In genomic region chr10:87058251-87058925, GRCm38 (mm10) we compare ENCODE assay signal across 8 mouse cellular contexts. TPM values are rescaled to one million over a fixed set of nuclear protein-coding genes. Genes with fewer than 3 reads are reported as not detected.
DNase-seq lines count a peak whose midpoint lies in the region; ATAC-seq lines count a peak whose summit lies in the region.

No protein-coding gene starts in this region.

- H3K27ac ChIP-seq in hindbrain, embryonic 15.5 days (replicated peaks) = peak overlapping the region; percentile 80
- H3K27ac ChIP-seq in limb, embryonic 12.5 days = no peak overlapping the region
- peak overlapping the region; percentile 84 for H3K27ac ChIP-seq in neural tube, embryonic 11.5 days (ENCODE audit: low read depth, low read length)

- no peak for ATAC-seq in erythroblast, adult 5-6 weeks (replicated peaks; ENCODE audit: low FRiP score, poor library complexity, severe bottlenecking)
- peak; percentile 96 for ATAC-seq in hindbrain, embryonic 15.5 days (ENCODE audit: low FRiP score, low read depth)
- ATAC-seq in limb, embryonic 12.5 days (ENCODE audit: insufficient number of reproducible peaks, insufficient read depth, low FRiP score, low TSS enrichment, low read depth) = peak; percentile 91
- peak; percentile 95 for ATAC-seq in neural tube, embryonic 11.5 days (ENCODE audit: insufficient read depth, low FRiP score, low TSS enrichment)

- no peaks in the 10 kb centered on the region for H3K4me1 ChIP-seq in erythroblast, embryonic 14.5 days (ENCODE audit: control insufficient read depth)
- peaks cover 16% of the 10 kb centered on the region for H3K4me1 ChIP-seq in hindbrain, embryonic 15.5 days (replicated peaks)
- peaks cover 4% of the 10 kb centered on the region for H3K4me1 ChIP-seq in limb, embryonic 12.5 days (replicated peaks)
- H3K4me1 ChIP-seq in neural tube, embryonic 11.5 days (ENCODE audit: control insufficient read depth, insufficient read depth, low read length) = peaks cover 2% of the 10 kb centered on the region; the same call in 1 of the 2 replicates

- DNase-seq in ZHBTc4 (ENCODE audit: low read depth, low spot score) = peak; percentile 87
- peak; percentile 82 for DNase-seq in embryo, embryonic 9.5 days (ENCODE audit: extremely low spot score)
- peak; percentile 91 for DNase-seq in neural tube, embryonic 11.5 days (ENCODE audit: low spot score)
- DNase-seq in thymus, postnatal 25 days = peak; percentile 64

- peak overlapping the region; percentile 46 for H3K9ac ChIP-seq in hindbrain, embryonic 15.5 days
- peak overlapping the region; percentile 51 for H3K9ac ChIP-seq in limb, embryonic 12.5 days (replicated peaks)
- H3K9ac ChIP-seq in neural tube, embryonic 11.5 days (ENCODE audit: low read length) = peak overlapping the region; percentile 19

- WGBS in hindbrain, embryonic 15.5 days = 1% methylated on average over 31 of the region's 34 CpGs
- WGBS in limb, embryonic 12.5 days = under 1% methylated on average over 34 of the region's 34 CpGs
- 0% methylated on average over 28 of the region's 34 CpGs for WGBS in neural tube, embryonic 11.5 days

- no peaks in the 10 kb centered on the region for H3K36me3 ChIP-seq in erythroblast, embryonic 14.5 days (ENCODE audit: control insufficient read depth)
- H3K36me3 ChIP-seq in hindbrain, embryonic 15.5 days = no peaks in the 10 kb centered on the region
- no peaks in the 10 kb centered on the region for H3K36me3 ChIP-seq in limb, embryonic 12.5 days
- no peaks in the 10 kb centered on the region for H3K36me3 ChIP-seq in neural tube, embryonic 11.5 days (ENCODE audit: control insufficient read depth, insufficient read depth, low read length)

- H3K4me3 ChIP-seq in erythroblast, embryonic 14.5 days (replicated peaks) = peak overlapping the region; percentile 28
- H3K4me3 ChIP-seq in hindbrain, embryonic 15.5 days = peak overlapping the region; percentile 52
- H3K4me3 ChIP-seq in limb, embryonic 12.5 days (replicated peaks) = peak overlapping the region; percentile 57
- H3K4me3 ChIP-seq in neural tube, embryonic 11.5 days (ENCODE audit: low read depth, low read length) = peak overlapping the region; percentile 35

- no peaks in the 10 kb centered on the region for H3K27me3 ChIP-seq in erythroblast, embryonic 14.5 days (ENCODE audit: control insufficient read depth)
- 0 out of 2 replicates have a peak, but pooled peaks cover 4% of the 10 kb centered on the region for H3K27me3 ChIP-seq in hindbrain, embryonic 15.5 days
- 0 out of 2 replicates have a peak, but pooled peaks cover 6% of the 10 kb centered on the region for H3K27me3 ChIP-seq in limb, embryonic 12.5 days
- H3K27me3 ChIP-seq in neural tube, embryonic 11.5 days (ENCODE audit: control insufficient read depth, insufficient read depth, low read length) = no peaks in the 10 kb centered on the region

- H3K4me2 ChIP-seq in hindbrain, embryonic 15.5 days = peak overlapping the region; percentile 82
- H3K4me2 ChIP-seq in limb, embryonic 12.5 days = peak overlapping the region; percentile 91
- H3K4me2 ChIP-seq in neural tube, embryonic 11.5 days (ENCODE audit: low read depth) = peak overlapping the region; percentile 63

- H3K9me3 ChIP-seq in erythroblast, embryonic 14.5 days (ENCODE audit: control insufficient read depth, low read length) = no peaks in the 10 kb centered on the region
- H3K9me3 ChIP-seq in hindbrain, embryonic 15.5 days = no peaks in the 10 kb centered on the region
- no peaks in the 10 kb centered on the region for H3K9me3 ChIP-seq in limb, embryonic 12.5 days
- H3K9me3 ChIP-seq in neural tube, embryonic 11.5 days (ENCODE audit: control insufficient read depth, low read length) = no peaks in the 10 kb centered on the region

RNA-seq across cellular contexts. Expression of gene 1700113H08Rik, which starts 0.5 kb away (rescaled TPM):
- not detected in 2 replicates for polyA plus RNA-seq in erythroblast, embryonic 14.5 days (2012)
- total RNA-seq in erythroblast, adult 5-6 weeks (2015; ENCODE audit: low replicate concordance) = 4.8 TPM in 1 of 2 replicates, not detected in the other
- total RNA-seq in erythroblast, adult 5-6 weeks (2017; ENCODE audit: low replicate concordance) = not detected in 2 replicates
- 0.21 TPM in 1 of 2 replicates, not detected in the other for polyA plus RNA-seq in hindbrain, embryonic 15.5 days (2015; fragmentation: Nextera tagmentation; extraction: Ambion mirVana)
- not detected in 2 replicates for polyA plus RNA-seq in limb, embryonic 12.5 days (2016; fragmentation: Nextera tagmentation; extraction: Ambion mirVana)
- polyA plus RNA-seq in neural tube, embryonic 11.5 days (2014; fragmentation: Nextera tagmentation; extraction: Ambion mirVana) = 0.34 and 0.45 TPM in 2 replicates

RNA-seq across cellular contexts. Expression of gene Stab2, which starts 50.6 kb away (rescaled TPM):
- 0.06 and 0.17 TPM in 2 replicates for polyA plus RNA-seq in erythroblast, embryonic 14.5 days (2012)
- 2.1 and 6.5 TPM in 2 replicates for total RNA-seq in erythroblast, adult 5-6 weeks (2015; ENCODE audit: low replicate concordance)
- total RNA-seq in erythroblast, adult 5-6 weeks (2017; ENCODE audit: low replicate concordance) = 1.5 and 2.0 TPM in 2 replicates
- 0.17 and 0.46 TPM in 2 replicates for polyA plus RNA-seq in hindbrain, embryonic 15.5 days (2015; fragmentation: Nextera tagmentation; extraction: Ambion mirVana)
- 0.17 and 0.18 TPM in 2 replicates for polyA plus RNA-seq in limb, embryonic 12.5 days (2016; fragmentation: Nextera tagmentation; extraction: Ambion mirVana)
- 0.22 and 0.41 TPM in 2 replicates for polyA plus RNA-seq in neural tube, embryonic 11.5 days (2014; fragmentation: Nextera tagmentation; extraction: Ambion mirVana)
